Mouse (Mus musculus) cortical plate, adult 2 months (tissue): ENCODE measurements around the gene Vamp5.

ENCODE experiments used
- CTCF ChIP-seq: fragments of 200-500 bp; IDR thresholded peaks from 2 replicates; pipeline ENCODE4 v1.5.1; 2011; ENCODE audit warnings: mild to moderate bottlenecking, control low read depth, low read length; ENCODE audit not compliant: insufficient read depth; ENCODE audit errors: extremely low read depth
- POLR2A ChIP-seq: fragments of 200-500 bp; IDR thresholded peaks from 2 replicates; pipeline ENCODE4 v1.6.1; 2011; ENCODE audit warnings: mild to moderate bottlenecking, low read length, control low read depth; ENCODE audit not compliant: insufficient read depth; ENCODE audit errors: extremely low read depth

DNA sequence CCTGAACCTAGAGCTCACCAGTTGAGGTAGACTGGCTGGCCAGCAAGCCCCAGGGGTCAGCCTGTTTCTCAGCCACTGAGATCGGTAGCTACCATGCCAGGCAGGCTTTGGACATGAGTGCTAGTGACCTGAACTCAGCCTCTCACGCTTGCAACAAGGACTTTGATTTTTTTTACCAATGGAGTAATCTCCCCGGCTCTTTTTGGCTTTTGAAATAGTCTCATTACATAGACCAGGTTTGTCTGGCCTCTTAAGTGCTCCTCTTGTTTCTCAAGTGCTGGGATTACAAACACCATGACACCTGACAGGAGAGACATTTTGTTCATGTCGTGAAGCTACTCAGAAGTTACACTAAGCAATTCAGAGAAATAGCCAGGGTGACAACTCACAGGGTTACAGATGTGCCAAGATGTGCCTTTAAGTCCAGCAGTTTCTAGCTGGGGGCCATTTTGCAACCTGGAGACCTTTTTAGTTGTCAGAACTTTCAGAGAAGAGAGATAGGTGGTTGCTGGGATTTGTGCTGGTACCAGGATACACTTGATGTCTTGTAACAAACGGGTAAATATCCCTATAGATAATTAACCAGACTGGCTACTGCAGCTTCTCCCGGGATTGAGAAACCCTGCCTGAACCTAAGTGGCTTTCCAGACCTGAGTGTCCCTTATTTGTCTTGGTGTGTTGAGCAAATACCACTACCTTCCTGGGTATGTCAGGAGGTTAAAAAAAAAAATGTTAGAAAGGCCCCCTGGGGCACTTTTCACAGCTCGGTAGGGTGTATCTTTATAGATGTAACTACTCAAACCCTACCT lies 35.9 kb upstream of the Vamp5 start:
- no peak for TF ChIP-seq POLR2A
- TF ChIP-seq CTCF = no peak
